Mouse (Mus musculus): ENCODE data around the gene 6330409D20Rik.

6330409D20Rik gene

GRCm38 (mm10) chr2:32684681-32685428 is 56.0 kb downstream of the 6330409D20Rik start:
- no peak overlapping the region for H3K4me3 ChIP-seq (replicated peaks; ENCODE audit: low read length)
- TF ChIP-seq CTCF (conservative IDR thresholded peaks at IDR 0.05; ENCODE audit: low read length) (no peak), NANOG (IDR thresholded peaks at IDR 0.05; ENCODE audit: borderline replicate concordance, low read length) (no peak), POU5F1 (IDR thresholded peaks at IDR 0.05; ENCODE audit: borderline replicate concordance, low read length) (no peak)
- peaks cover 94% of the 10 kb centered on the region for H3K4me1 ChIP-seq (replicated peaks; ENCODE audit: low read depth, low read length)

DNA sequence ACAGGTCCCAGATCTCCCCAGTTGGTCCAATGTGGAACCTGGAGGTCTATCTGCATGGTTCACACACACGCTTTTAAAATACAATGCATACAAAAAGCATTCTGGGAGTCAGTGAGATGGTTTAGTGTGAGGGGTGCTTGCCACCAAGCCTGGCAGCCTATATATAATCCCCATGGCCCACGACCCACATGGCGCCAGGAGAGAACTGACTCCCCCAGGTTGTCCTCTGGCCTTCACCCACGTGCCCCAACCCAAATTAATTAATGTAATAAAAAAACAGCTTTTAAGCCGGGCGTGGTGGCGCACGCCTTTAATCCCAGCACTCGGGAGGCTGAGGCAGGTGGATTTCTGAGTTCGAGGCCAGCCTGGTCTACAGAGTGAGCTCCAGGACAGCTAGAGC is 57.1 kb downstream of the 6330409D20Rik start:
- Histone ChIP-seq H3K27me3 (ENCODE audit: insufficient read depth, low read length) (no peaks in the 10 kb centered on the region), H3K36me3 (ENCODE audit: insufficient read depth, low read length) (peaks cover 100% of the 10 kb centered on the region), H3K4me1 (replicated peaks; ENCODE audit: low read depth, low read length) (peaks cover 89% of the 10 kb centered on the region), H3K4me3 (replicated peaks; ENCODE audit: low read length) (no peak overlapping the region), H3K9me3 (ENCODE audit: low read length) (no peaks in the 10 kb centered on the region)
- TF ChIP-seq NANOG (IDR thresholded peaks at IDR 0.05; ENCODE audit: borderline replicate concordance, low read length) (no peak), CTCF (conservative IDR thresholded peaks at IDR 0.05; ENCODE audit: low read length) (no peak), POU5F1 (IDR thresholded peaks at IDR 0.05; ENCODE audit: borderline replicate concordance, low read length) (no peak)

More at GRCm38 (mm10) chr2:32684681-32685428, 56.0 kb downstream of the 6330409D20Rik start:
- Histone ChIP-seq H3K9me3 (ENCODE audit: low read length) (no peaks in the 10 kb centered on the region), H3K36me3 (ENCODE audit: insufficient read depth, low read length) (peaks cover 95% of the 10 kb centered on the region), H3K27me3 (ENCODE audit: insufficient read depth, low read length) (no peaks in the 10 kb centered on the region)

- H3K4me1 ChIP-seq (replicated peaks; ENCODE audit: low read depth, low read length), result peaks cover 81% of the 10 kb centered on the region
- H3K27me3 ChIP-seq (ENCODE audit: insufficient read depth, low read length), result no peaks in the 10 kb centered on the region
- H3K36me3 ChIP-seq (ENCODE audit: insufficient read depth, low read length), result peaks cover 100% of the 10 kb centered on the region
- H3K9me3 ChIP-seq (ENCODE audit: low read length), result no peaks in the 10 kb centered on the region
- TF ChIP-seq NANOG (IDR thresholded peaks at IDR 0.05; ENCODE audit: borderline replicate concordance, low read length), result no peak
- TF ChIP-seq POU5F1 (IDR thresholded peaks at IDR 0.05; ENCODE audit: borderline replicate concordance, low read length), result no peak
- no peak for TF ChIP-seq CTCF (conservative IDR thresholded peaks at IDR 0.05; ENCODE audit: low read length)
- H3K4me3 ChIP-seq (replicated peaks; ENCODE audit: low read length), result no peak overlapping the region
Measured at GRCm38 (mm10) chr2:32682721-32683417, 57.9 kb downstream of the 6330409D20Rik start.

Measured in E14TG2a.4 (cell line).